Mouse (Mus musculus): ENCODE measurements around the gene Sp3. TPM values are rescaled to one million over a fixed set of nuclear protein-coding genes. Genes with fewer than 3 reads are reported as not detected.

Gene Sp3
- 137 TPM for polyA plus RNA-seq (2015; fragmentation: Illumina TruSeq; extraction: RNeasy Lipid Tissue Mini Kit (QIAGEN cat#74804); ENCODE audit: insufficient read depth, low replicate concordance)

GRCm38 (mm10) chr2:72980337-72981074 is at the start of gene Sp3:
Gene Sp3 (minus strand): TSS chr2:72980446.

DNA sequence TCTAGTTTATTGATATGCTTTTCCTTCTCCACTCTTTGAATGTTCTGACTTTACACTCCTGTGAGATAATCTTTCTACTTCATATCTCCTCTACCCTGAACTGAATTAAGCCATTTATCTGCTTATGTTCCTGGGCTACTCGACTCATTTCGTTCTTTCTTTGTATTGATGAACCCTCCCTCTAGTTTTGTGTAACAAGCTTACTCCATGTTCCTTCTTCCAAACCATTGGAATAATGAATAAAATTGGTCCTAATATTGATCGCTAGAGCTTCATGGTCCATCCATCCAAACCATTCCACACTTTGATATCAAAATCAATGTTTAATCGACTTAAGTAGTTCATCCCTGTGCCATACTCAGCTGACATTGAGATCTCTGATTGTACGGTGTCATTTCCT is 6.4 kb upstream of the Sp3 start, which contains the start of gene Gm11084:
TSS of gene Gm11084 (minus strand) at position 101 of the 400 bp plus-strand sequence.

Other genes starting within 250 kb of the Sp3 start
- not detected for gene Gm11084, start 6.3 kb upstream of the Sp3 start, polyA plus RNA-seq (2015; fragmentation: Illumina TruSeq; extraction: RNeasy Lipid Tissue Mini Kit (QIAGEN cat#74804); ENCODE audit: insufficient read depth, low replicate concordance)
- gene Ola1, start 238.5 kb upstream of the Sp3 start, polyA plus RNA-seq (2015; fragmentation: Illumina TruSeq; extraction: RNeasy Lipid Tissue Mini Kit (QIAGEN cat#74804); ENCODE audit: insufficient read depth, low replicate concordance) = 80.1 TPM

Measured in spleen, adult 10 weeks (tissue).